Comparison of ENCODE assay signal across 21 mouse cellular contexts in genomic region chr7:27789306-27789705, GRCm38 (mm10).
"Had no signal": no experiment of that assay in that cellular context is flagged by ENCODE, and none has a peak within 500 bp of the region (broad histone marks: within the 10 kb centered on the region; RNA-seq: fewer than 3 reads in every experiment).

No protein-coding gene starts in this region.

- H3K27ac ChIP-seq: heart, adult 2 months; heart, embryonic 13.5 days; heart, embryonic 15.5 days; hindbrain, embryonic 13.5 days; hindbrain, embryonic 15.5 days; intestine, embryonic 15.5 days; layer of hippocampus, adult 2 months; limb, embryonic 13.5 days; limb, embryonic 15.5 days; liver, embryonic 12.5 days; liver, embryonic 14.5 days had no signal

- DNase-seq: heart, adult 11 months; heart, adult 2 months; heart, postnatal 14 days; heart, postnatal 36 days; kidney, adult 18-20 months; kidney, adult 8-10 months; kidney, postnatal 10 days; kidney, postnatal 25 days; kidney, postnatal 4 days; layer of hippocampus, postnatal 36 days; left cerebral cortex, postnatal 4 days had no signal

- H3K4me3 ChIP-seq: heart, adult 2 months; heart, embryonic 13.5 days; heart, embryonic 15.5 days; hindbrain, embryonic 13.5 days; hindbrain, embryonic 15.5 days; intestine, embryonic 15.5 days; layer of hippocampus, adult 2 months; limb, embryonic 13.5 days; limb, embryonic 15.5 days; liver, embryonic 12.5 days had no signal
